Mouse (Mus musculus) cortical plate, adult 2 months (tissue): ENCODE measurements around the gene Tspan4.

Source experiments
- CTCF ChIP-seq: fragments of 200-500 bp; IDR thresholded peaks from 2 replicates; pipeline ENCODE4 v1.5.1; 2011; ENCODE audit warnings: mild to moderate bottlenecking, control low read depth, low read length; ENCODE audit not compliant: insufficient read depth; ENCODE audit errors: extremely low read depth
- POLR2A ChIP-seq: fragments of 200-500 bp; IDR thresholded peaks from 2 replicates; pipeline ENCODE4 v1.6.1; 2011; ENCODE audit warnings: mild to moderate bottlenecking, low read length, control low read depth; ENCODE audit not compliant: insufficient read depth; ENCODE audit errors: extremely low read depth

GRCm38 (mm10) chr7:141461521-141462332 is 13.3 kb upstream of the Tspan4 start:
- TF ChIP-seq CTCF (no peak), POLR2A (no peak)
